Mouse (Mus musculus) kidney, postnatal 0 days (tissue): ENCODE measurements around the gene Bola1. TPM values are rescaled to one million over a fixed set of nuclear protein-coding genes. Genes with fewer than 3 reads are reported as not detected.
A peak's percentile ranks its signal among the peaks of the same experiment; 100 is the strongest.

ENCODE experiments used
- ATAC-seq: fragments of 200-750 bp; cut with Nextera tagmentation; replicated peaks from 2 replicates; pipeline ENCODE4 v1.8.0; 2017; ENCODE audit warnings: low read depth, moderate number of reproducible peaks, moderate TSS enrichment, moderate library complexity; ENCODE audit not compliant: low FRiP score
- DNase-seq: peaks from one replicate; pipeline ENCODE4 v3.0.0-alpha.2; 2016; ENCODE audit warnings: low spot score
- H3K27ac ChIP-seq: fragments of 300-500 bp; sonication (generic); 2 replicates; pipeline ENCODE4 v1.5.1; 2014; ENCODE audit warnings: mild to moderate bottlenecking
- H3K27me3 ChIP-seq: fragments of 300-500 bp; sonication (generic); 2 replicates; pipeline ENCODE4 v1.6.1; 2014; ENCODE audit warnings: low read length, mixed read lengths; ENCODE audit not compliant: insufficient read depth
- H3K36me3 ChIP-seq: fragments of 300-500 bp; sonication (generic); 2 replicates; pipeline ENCODE4 v1.6.1; 2014; ENCODE audit warnings: low read length, mixed read lengths; ENCODE audit not compliant: insufficient read depth
- H3K4me1 ChIP-seq: fragments of 300-500 bp; sonication (generic); replicated peaks from 2 replicates; pipeline ENCODE4 v1.6.1; 2014; ENCODE audit warnings: antibody characterized with exemption, low read length, mixed read lengths; ENCODE audit not compliant: insufficient read depth
- H3K4me2 ChIP-seq: fragments of 300-500 bp; sonication (generic); 2 replicates; pipeline ENCODE4 v1.6.1; 2014; ENCODE audit warnings: mild to moderate bottlenecking, low read length, moderate library complexity, mixed read lengths
- H3K4me3 ChIP-seq: fragments of 300-500 bp; sonication (generic); replicated peaks from 2 replicates; pipeline ENCODE4 v1.5.1; 2014; ENCODE audit warnings: low read depth, low read length
- H3K9ac ChIP-seq: fragments of 300-500 bp; sonication (generic); 2 replicates; pipeline ENCODE4 v1.6.1; 2014; ENCODE audit warnings: low read depth, low read length
- H3K9me3 ChIP-seq: fragments of 300-500 bp; sonication (generic); replicated peaks from 2 replicates; pipeline ENCODE4 v1.6.1; 2016; ENCODE audit warnings: low read length, inconsistent platforms, mixed read lengths
- CTCF ChIP-seq: IDR thresholded peaks from 2 replicates; pipeline ENCODE4 v1.5.1; 2016; ENCODE audit warnings: antibody characterized with exemption, low read depth, mild to moderate bottlenecking, moderate library complexity
- WGBS: fragments of 180-500 bp; shearing (Covaris S2); extraction: QIAGEN DNeasy Blood & Tissue Kit; methylation state at CpG from one replicate; pipeline ENCODE4 v1.1.7; 2014; 5-methylcytosine and 5-hydroxymethylcytosine counted together
- polyA plus RNA-seq: library from polyadenylated mRNA; unstranded; fragments of >200 nt; fragmentation: Nextera tagmentation; extraction: Ambion mirVana; gene quantifications from 2 replicates; pipeline ENCODE4 v1.2.1, GENCODE M21; 2015

Bola1 gene
- polyA plus RNA-seq, 1 experiment from 2014 or later, result 70.5 TPM

- Histone ChIP-seq H3K9me3 (no peaks in the 10 kb centered on the region), H3K4me2 (no peak overlapping the region), H3K36me3 (no peaks in the 10 kb centered on the region), H3K4me3 (no peak overlapping the region), H3K27ac (peak overlapping the region; percentile 22; the same call in 1 of the 2 replicates), H3K27me3 (no peaks in the 10 kb centered on the region), H3K9ac (no peak overlapping the region), H3K4me1 (no peaks in the 10 kb centered on the region)
- WGBS, result 66% methylated on average over 5 of the region's 5 CpGs
- no peak for TF ChIP-seq CTCF
- DNase-seq (no peak), ATAC-seq (no peak)
Observed at GRCm38 (mm10) chr3:96255926-96256593, 36.6 kb upstream of the Bola1 start.

GRCm38 (mm10) chr3:96254683-96255355 is 35.3 kb upstream of the Bola1 start:
- peak; percentile 32 for DNase-seq
- WGBS, result 56% methylated on average over 10 of the region's 10 CpGs
- no peak for TF ChIP-seq CTCF

GRCm38 (mm10) chr3:96251787-96252186 is 32.3 kb upstream of the Bola1 start:
- Histone ChIP-seq H3K4me2 (no peak overlapping the region), H3K36me3 (no peaks in the 10 kb centered on the region), H3K9me3 (no peaks in the 10 kb centered on the region), H3K4me1 (no peaks in the 10 kb centered on the region; the same call in 1 of the 2 replicates), H3K9ac (no peak overlapping the region), H3K27ac (no peak overlapping the region), H3K27me3 (no peaks in the 10 kb centered on the region), H3K4me3 (no peak overlapping the region)
- no peak for DNase-seq
- TF ChIP-seq CTCF, result no peak
- WGBS, result 89% methylated on average over 3 of the region's 3 CpGs
- ATAC-seq, result no peak

More at GRCm38 (mm10) chr3:96254683-96255355, 35.3 kb upstream of the Bola1 start:
- no peak for ATAC-seq
- Histone ChIP-seq H3K9me3 (no peaks in the 10 kb centered on the region), H3K27me3 (no peaks in the 10 kb centered on the region), H3K9ac (no peak overlapping the region), H3K4me2 (no peak overlapping the region), H3K27ac (no peak overlapping the region), H3K4me3 (no peak overlapping the region), H3K36me3 (no peaks in the 10 kb centered on the region), H3K4me1 (no peaks in the 10 kb centered on the region)

GRCm38 (mm10) chr3:96250890-96251289 is 31.4 kb upstream of the Bola1 start:
- Histone ChIP-seq H3K4me1 (no peaks in the 10 kb centered on the region; the same call in 1 of the 2 replicates), H3K4me2 (no peak overlapping the region), H3K36me3 (no peaks in the 10 kb centered on the region), H3K27me3 (no peaks in the 10 kb centered on the region), H3K9me3 (no peaks in the 10 kb centered on the region), H3K27ac (0 out of 2 replicates have a peak overlapping the region, but pooled peaks have one; percentile 25), H3K9ac (no peak overlapping the region), H3K4me3 (no peak overlapping the region)
- no peak for TF ChIP-seq CTCF
- 50% methylated on average over 3 of the region's 3 CpGs for WGBS
- ATAC-seq, result no peak
- no peak for DNase-seq

GRCm38 (mm10) chr3:96249034-96249345 is 29.5 kb upstream of the Bola1 start:
- Histone ChIP-seq H3K9ac (no peak overlapping the region), H3K9me3 (no peaks in the 10 kb centered on the region), H3K4me1 (peaks cover 6% of the 10 kb centered on the region), H3K4me3 (no peak overlapping the region), H3K27me3 (no peaks in the 10 kb centered on the region), H3K36me3 (no peaks in the 10 kb centered on the region), H3K27ac (no peak overlapping the region), H3K4me2 (peak overlapping the region; percentile 51)
- DNase-seq, result no peak
- TF ChIP-seq CTCF, result no peak
- 51% methylated on average over 4 of the region's 4 CpGs for WGBS
- ATAC-seq, result no peak

GRCm38 (mm10) chr3:96248141-96249033 is 28.9 kb upstream of the Bola1 start:
- no peak for DNase-seq
- 38% methylated on average over 6 of the region's 6 CpGs for WGBS
- peaks cover 11% of the 10 kb centered on the region for H3K4me1 ChIP-seq
- no peak overlapping the region; the same call in 1 of the 2 replicates for H3K9ac ChIP-seq
- TF ChIP-seq CTCF, result no peak
- 0 out of 2 replicates have a peak overlapping the region, but pooled peaks have one; percentile 36 for H3K4me3 ChIP-seq
- no peaks in the 10 kb centered on the region for H3K27me3 ChIP-seq
- H3K9me3 ChIP-seq, result no peaks in the 10 kb centered on the region
- H3K36me3 ChIP-seq, result no peaks in the 10 kb centered on the region
- H3K4me2 ChIP-seq, result peak overlapping the region; percentile 51
- no peak for ATAC-seq
- H3K27ac ChIP-seq, result no peak overlapping the region
